Mouse (Mus musculus): ENCODE measurements around the gene Pax4.

The Pax4 gene

DNA sequence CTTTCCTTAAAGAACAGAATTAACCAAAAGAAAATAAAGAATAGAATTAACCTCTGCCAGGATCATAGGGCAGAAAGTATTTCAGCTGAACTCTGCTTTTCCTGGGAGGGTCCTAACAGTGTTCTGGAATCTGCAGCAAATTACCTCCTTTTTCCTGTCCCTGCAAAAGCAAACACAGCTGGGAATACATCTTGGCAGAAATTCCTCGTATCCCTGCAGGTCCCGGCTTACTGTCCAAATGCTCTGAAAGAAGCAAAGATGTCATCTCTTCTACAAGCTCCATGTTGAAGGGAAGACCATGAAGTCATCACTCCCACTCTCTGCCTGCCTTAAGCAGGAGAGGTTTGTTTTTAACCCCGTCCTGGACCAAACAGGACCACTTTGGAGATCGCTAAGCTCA, 32.2 kb downstream of the Pax4 start:
- in situ Hi-C loops (cut with MboI; ENCODE audit: low pct_unique_long_range_greater_than_20kb in 1 of 2, low sequenced_read_pairs in 2 of 2, unreplicated experiment in 1 of 2): no loop called here

DNA sequence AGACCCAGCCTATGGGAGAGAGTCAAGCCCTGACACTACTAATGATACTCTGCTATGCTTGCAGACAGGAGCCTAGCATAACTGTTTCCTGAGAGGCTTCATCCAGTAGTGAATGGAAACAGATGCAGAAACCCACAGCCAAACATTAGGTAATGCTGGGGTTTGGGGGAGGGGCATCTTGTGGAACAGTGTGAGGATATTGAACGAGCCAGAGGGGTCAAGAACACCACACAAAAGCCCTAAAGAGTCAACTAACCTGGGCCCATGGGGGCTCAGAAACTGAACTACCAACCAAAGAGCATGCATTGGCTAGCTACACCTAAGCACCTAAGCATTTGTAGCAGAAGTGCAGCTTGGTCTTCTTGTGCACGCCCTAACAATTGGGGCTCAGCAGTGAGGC, 37.9 kb downstream of the Pax4 start:
- in situ Hi-C loops (cut with MboI; ENCODE audit: low pct_unique_long_range_greater_than_20kb in 1 of 2, low sequenced_read_pairs in 2 of 2, unreplicated experiment in 1 of 2): no loop called here

- in situ Hi-C loops (cut with MboI; ENCODE audit: low pct_unique_long_range_greater_than_20kb in 1 of 2, low sequenced_read_pairs in 2 of 2, unreplicated experiment in 1 of 2): no loop called here
Measured at GRCm38 (mm10) chr6:28410053-28410452, 39.1 kb downstream of the Pax4 start.

- in situ Hi-C loops (cut with MboI; ENCODE audit: low pct_unique_long_range_greater_than_20kb in 1 of 2, low sequenced_read_pairs in 2 of 2, unreplicated experiment in 1 of 2): loop anchor here in 1 of 2 experiments (25.0 kb wide), 1 partner anchor 737 kb away; no protein-coding TSS in a partner anchor
Measured at GRCm38 (mm10) chr6:28399791-28400190, 49.4 kb downstream of the Pax4 start.

DNA sequence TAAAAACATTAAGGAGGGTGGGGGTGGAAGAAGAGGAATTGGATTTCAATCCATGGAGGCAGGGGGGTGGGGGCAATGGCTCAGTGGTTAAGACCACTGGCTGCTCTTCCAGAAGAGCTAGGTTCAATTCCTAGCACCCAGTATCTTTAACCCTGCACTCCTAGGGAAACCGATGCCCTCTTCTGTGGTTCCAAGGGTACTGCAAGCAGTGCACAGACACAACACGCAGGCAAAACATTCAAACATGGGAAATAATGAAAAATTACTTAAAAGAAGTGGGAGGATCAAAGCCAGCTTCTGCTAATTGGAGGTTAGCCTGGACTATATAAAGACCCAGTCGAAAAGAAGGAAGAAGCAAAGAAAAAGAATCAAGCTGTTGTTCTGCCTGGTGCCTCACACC, 50.4 kb downstream of the Pax4 start:
- in situ Hi-C loops (cut with MboI; ENCODE audit: low pct_unique_long_range_greater_than_20kb in 1 of 2, low sequenced_read_pairs in 2 of 2, unreplicated experiment in 1 of 2): loop anchor here in 1 of 2 experiments (25.0 kb wide), 1 partner anchor 736 kb away; no protein-coding TSS in a partner anchor

DNA sequence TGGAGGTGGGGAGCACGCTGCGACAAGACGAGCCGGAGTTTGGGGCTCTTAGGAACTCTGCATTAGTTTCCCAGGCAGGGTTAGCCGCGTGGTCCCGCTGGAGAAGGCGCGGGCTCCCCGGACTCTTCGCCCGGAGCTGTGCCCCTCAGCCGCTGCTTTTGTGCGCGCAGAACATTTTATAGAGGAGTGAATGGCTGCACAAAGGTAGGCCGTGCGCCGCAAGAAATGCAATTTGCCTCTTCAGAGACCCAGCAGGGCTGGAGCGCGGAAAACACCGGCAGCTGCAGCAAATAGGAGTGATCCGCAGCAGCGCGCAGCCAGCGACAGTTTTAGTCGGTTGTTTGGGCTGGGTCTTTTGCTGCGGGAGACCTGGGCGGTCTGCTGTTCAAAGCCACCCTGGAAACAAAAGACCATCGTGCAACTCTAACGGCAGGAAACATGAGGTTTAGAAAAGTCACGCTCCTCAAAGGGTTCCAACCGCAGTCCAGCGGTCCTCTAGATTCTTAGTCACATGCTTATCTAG, 51.4 kb downstream of the Pax4 start, which contains the start of gene Zfp800:
Gene Zfp800 (minus strand): TSS at position 325 of the 523 bp plus-strand sequence.
- in situ Hi-C loops (cut with MboI; ENCODE audit: low pct_unique_long_range_greater_than_20kb in 1 of 2, low sequenced_read_pairs in 2 of 2, unreplicated experiment in 1 of 2): loop anchor here in 1 of 2 experiments (25.0 kb wide), 1 partner anchor 735 kb away; no protein-coding TSS in a partner anchor

DNA sequence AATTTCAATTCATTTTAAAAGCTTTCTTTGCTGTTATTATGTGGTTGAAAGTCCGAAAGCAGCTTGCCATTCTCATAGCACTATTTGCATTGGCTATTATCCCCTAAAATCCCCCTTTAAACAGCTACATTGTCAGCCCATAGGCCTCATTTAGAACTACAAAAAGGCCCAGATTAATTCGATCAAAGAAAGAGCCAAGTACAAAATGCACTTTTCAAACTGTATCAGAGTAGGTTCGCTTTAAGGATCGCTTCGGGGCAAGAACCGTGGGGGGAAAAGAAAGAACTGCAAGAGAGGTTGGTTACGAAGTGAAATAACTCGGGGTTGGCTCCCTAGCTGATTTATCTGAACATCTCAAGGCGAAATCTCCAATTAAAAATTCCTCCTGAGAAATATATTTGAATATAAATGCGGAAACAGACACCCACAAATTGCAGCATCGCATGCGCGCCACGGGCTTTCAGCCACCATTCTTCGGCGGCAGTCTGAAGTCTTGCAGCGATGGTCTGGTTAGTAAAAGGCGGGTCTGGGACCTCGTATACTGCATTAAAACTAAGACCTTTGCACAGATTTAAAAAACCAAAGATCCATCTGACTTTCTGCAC, 52.2 kb downstream of the Pax4 start:
- in situ Hi-C loops (cut with MboI; ENCODE audit: low pct_unique_long_range_greater_than_20kb in 1 of 2, low sequenced_read_pairs in 2 of 2, unreplicated experiment in 1 of 2): loop anchor here in 1 of 2 experiments (25.0 kb wide), 1 partner anchor 735 kb away; no protein-coding TSS in a partner anchor

GRCm38 (mm10) chr6:28396051-28396852, 52.9 kb downstream of the Pax4 start:
- in situ Hi-C loops (cut with MboI; ENCODE audit: low pct_unique_long_range_greater_than_20kb in 1 of 2, low sequenced_read_pairs in 2 of 2, unreplicated experiment in 1 of 2): loop anchor here in 1 of 2 experiments (25.0 kb wide), 1 partner anchor 734 kb away; no protein-coding TSS in a partner anchor

Measured in mouse embryonic stem cell (cell line).